In the genomic region with DNA sequence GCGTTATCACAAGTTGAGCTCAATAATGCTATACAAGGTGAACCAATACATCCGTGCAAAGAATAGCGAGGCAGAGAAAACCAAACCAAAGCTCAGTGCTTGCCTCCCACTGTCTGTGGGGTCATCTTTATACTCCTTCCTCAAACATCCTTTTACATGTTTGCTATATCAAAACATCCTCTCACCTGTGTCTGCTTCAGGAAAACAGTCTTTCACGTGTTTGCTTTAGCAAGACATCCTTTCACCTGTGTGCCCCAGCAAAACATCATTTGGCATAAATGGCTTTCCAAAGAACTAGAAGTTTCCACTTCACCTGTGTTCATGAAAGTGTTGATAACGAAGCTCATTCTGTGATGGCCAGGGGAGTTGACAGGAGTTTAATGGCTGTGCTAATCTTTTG, we compare ENCODE assay signal across 15 mouse cellular contexts. TPM values are rescaled to one million over a fixed set of nuclear protein-coding genes. Genes with fewer than 3 reads are reported as not detected.
DNase-seq lines count a peak whose midpoint lies in the region; ATAC-seq lines count a peak whose summit lies in the region.
"Had no signal": no experiment of that assay in that cellular context is flagged by ENCODE, and none has a peak within 500 bp of the region (broad histone marks: within the 10 kb centered on the region; RNA-seq: fewer than 3 reads in every experiment).

A gene (minus strand): TSS at position 101 of the 400 bp plus-strand sequence.

- no peaks in the 10 kb centered on the region for H3K36me3 ChIP-seq in lung, embryonic 15.5 days
- H3K36me3 ChIP-seq in embryonic facial prominence, embryonic 14.5 days (ENCODE audit: control insufficient read depth, insufficient read depth, low read length), result peaks cover 3% of the 10 kb centered on the region; the same call in 1 of the 2 replicates
- H3K36me3 ChIP-seq in limb, embryonic 13.5 days, result no peaks in the 10 kb centered on the region; the same call in 1 of the 2 replicates
- H3K36me3 ChIP-seq: forebrain, embryonic 15.5 days had no signal

- no peak within 1 kb of the TSS for H3K4me3 ChIP-seq in lung, embryonic 15.5 days
- no peak within 1 kb of the TSS for H3K4me3 ChIP-seq in embryonic facial prominence, embryonic 14.5 days (ENCODE audit: low read depth, low read length)
- H3K4me3 ChIP-seq in limb, embryonic 13.5 days, result no peak within 1 kb of the TSS
- H3K4me3 ChIP-seq: forebrain, embryonic 15.5 days; heart, embryonic 13.5 days had no signal

- no peaks in the 10 kb centered on the region for H3K27me3 ChIP-seq in lung, embryonic 15.5 days
- H3K27me3 ChIP-seq in embryonic facial prominence, embryonic 14.5 days (replicated peaks; ENCODE audit: control insufficient read depth, insufficient read depth, low read length), result no peaks in the 10 kb centered on the region
- H3K27me3 ChIP-seq in limb, embryonic 13.5 days, result no peaks in the 10 kb centered on the region
- H3K27me3 ChIP-seq: forebrain, embryonic 15.5 days; heart, embryonic 13.5 days had no signal

- no peak for DNase-seq in layer of hippocampus, adult 18-20 months (ENCODE audit: low spot score in 2 of 2)
- no peak for DNase-seq in layer of hippocampus, adult 9-11 months
- DNase-seq in lung, postnatal 25 days (ENCODE audit: low spot score), result no peak
- no peak for DNase-seq in embryonic facial prominence, embryonic 14.5 days (ENCODE audit: low spot score)
- no peak for DNase-seq in Muller cell, postnatal 12 days (ENCODE audit: inconsistent ontology term)
- DNase-seq: cerebellum, adult 9-10 months; kidney, adult 11 months; lung, postnatal 4 days; right cerebral cortex, postnatal 14 days had no signal

- ATAC-seq in lung, embryonic 15.5 days (ENCODE audit: borderline replicate concordance, extremely low read depth, low FRiP score, low TSS enrichment), result no peak
- ATAC-seq in embryonic facial prominence, embryonic 14.5 days (ENCODE audit: low read depth), result no peak
- no peak for ATAC-seq in limb, embryonic 13.5 days (ENCODE audit: low FRiP score, low read depth)
- ATAC-seq: CD4-positive, CD25-positive, alpha-beta regulatory T cell, adult 4 months; forebrain, embryonic 15.5 days had no signal

- no peak within 1 kb of the TSS for H3K27ac ChIP-seq in lung, embryonic 15.5 days
- H3K27ac ChIP-seq in embryonic facial prominence, embryonic 14.5 days (replicated peaks; ENCODE audit: low read depth, low read length), result no peak within 1 kb of the TSS
- H3K27ac ChIP-seq in limb, embryonic 13.5 days, result no peak within 1 kb of the TSS
- H3K27ac ChIP-seq: forebrain, embryonic 15.5 days; heart, embryonic 13.5 days had no signal

- no peak within 1 kb of the TSS for H3K4me2 ChIP-seq in lung, embryonic 15.5 days
- no peak within 1 kb of the TSS for H3K4me2 ChIP-seq in embryonic facial prominence, embryonic 14.5 days (ENCODE audit: low read depth, low read length)
- no peak within 1 kb of the TSS for H3K4me2 ChIP-seq in limb, embryonic 13.5 days (replicated peaks)
- H3K4me2 ChIP-seq: forebrain, embryonic 15.5 days; heart, embryonic 13.5 days; liver, embryonic 11.5 days had no signal

- H3K4me1 ChIP-seq in lung, embryonic 15.5 days, result no peaks in the 10 kb centered on the region
- peaks cover 3% of the 10 kb centered on the region; the same call in 1 of the 2 replicates for H3K4me1 ChIP-seq in embryonic facial prominence, embryonic 14.5 days (ENCODE audit: control insufficient read depth, insufficient read depth, low read length)
- H3K4me1 ChIP-seq in limb, embryonic 13.5 days, result peaks cover 8% of the 10 kb centered on the region

- H3K9ac ChIP-seq in lung, embryonic 15.5 days, result no peak within 1 kb of the TSS
- H3K9ac ChIP-seq in embryonic facial prominence, embryonic 14.5 days (ENCODE audit: low read depth, low read length), result no peak within 1 kb of the TSS
- no peak within 1 kb of the TSS for H3K9ac ChIP-seq in limb, embryonic 13.5 days
- H3K9ac ChIP-seq: forebrain, embryonic 15.5 days; heart, embryonic 13.5 days had no signal

- WGBS in lung, embryonic 15.5 days, result 71% methylated on average over 5 of the region's 5 CpGs
- 84% methylated on average over 5 of the region's 5 CpGs for WGBS in embryonic facial prominence, embryonic 14.5 days
- 82% methylated on average over 5 of the region's 5 CpGs for WGBS in limb, embryonic 13.5 days

- H3K9me3 ChIP-seq in lung, embryonic 15.5 days, result no peaks in the 10 kb centered on the region
- H3K9me3 ChIP-seq in embryonic facial prominence, embryonic 14.5 days (ENCODE audit: control insufficient read depth, low read length), result 0 out of 2 replicates have a peak, but pooled peaks cover 1% of the 10 kb centered on the region
- H3K9me3 ChIP-seq in limb, embryonic 13.5 days, result no peaks in the 10 kb centered on the region; the same call in 1 of the 2 replicates
- H3K9me3 ChIP-seq: forebrain, embryonic 15.5 days had no signal

RNA-seq across cellular contexts. Expression of the gene that starts here (rescaled TPM):
- total RNA-seq in layer of hippocampus, adult 18-20 months (2021), result 10 to 100 TPM; 13.1 to 13.2 TPM
- polyA plus RNA-seq in lung, embryonic 15.5 days (2015; fragmentation: Nextera tagmentation; extraction: Ambion mirVana), result 10.5 and 12.4 TPM in 2 replicates
- polyA plus RNA-seq in embryonic facial prominence, embryonic 14.5 days (2014; fragmentation: Nextera tagmentation; extraction: Ambion mirVana), result 11.1 and 12.7 TPM in 2 replicates
- 10.5 and 11.3 TPM in 2 replicates for polyA plus RNA-seq in limb, embryonic 13.5 days (2015; fragmentation: Nextera tagmentation; extraction: Ambion mirVana)
